Mouse (Mus musculus): ENCODE measurements at regions not wholly inside any gene's neighbourhood (a gene's known extent, or its start where the extent isn't known, plus 50 kb on each side); places are given as distances from the start of the nearest gene placed in this dataset.

- Histone ChIP-seq H3K4me3 (ENCODE audit: insufficient read depth, low read depth, low read length) (no peak overlapping the region), H3K79me2 (ENCODE audit: control insufficient read depth, insufficient read depth, low read length) (no peaks in the 10 kb centered on the region), H3K27ac (replicated peaks; ENCODE audit: insufficient read depth, low read depth, low read length) (no peak overlapping the region), H3K9ac (ENCODE audit: low read depth, low read length) (no peak overlapping the region), H3K4me1 (ENCODE audit: control insufficient read depth, insufficient read depth, low read length) (peaks cover 4% of the 10 kb centered on the region), H3K27me3 (ENCODE audit: control insufficient read depth, insufficient read depth, low read length) (no peaks in the 10 kb centered on the region), H3K36me3 (ENCODE audit: control insufficient read depth, insufficient read depth, low read length) (no peaks in the 10 kb centered on the region)
- DNase-seq (ENCODE audit: extremely low read depth, low read depth, low spot score), result no peak
- no peak for TF ChIP-seq POLR2A (IDR thresholded peaks at IDR 0.05; ENCODE audit: extremely low read depth, insufficient read depth, low read length)
- 34% methylated on average over 5 of the region's 5 CpGs for WGBS
Observed at GRCm38 (mm10) chr17:80834176-80834517, 105.9 kb upstream of the Map4k3 start.

GRCm38 (mm10) chr17:80833355-80834175 lies 105.3 kb upstream of the Map4k3 start:
- WGBS, result 21% methylated on average over 10 of the region's 10 CpGs

DNA sequence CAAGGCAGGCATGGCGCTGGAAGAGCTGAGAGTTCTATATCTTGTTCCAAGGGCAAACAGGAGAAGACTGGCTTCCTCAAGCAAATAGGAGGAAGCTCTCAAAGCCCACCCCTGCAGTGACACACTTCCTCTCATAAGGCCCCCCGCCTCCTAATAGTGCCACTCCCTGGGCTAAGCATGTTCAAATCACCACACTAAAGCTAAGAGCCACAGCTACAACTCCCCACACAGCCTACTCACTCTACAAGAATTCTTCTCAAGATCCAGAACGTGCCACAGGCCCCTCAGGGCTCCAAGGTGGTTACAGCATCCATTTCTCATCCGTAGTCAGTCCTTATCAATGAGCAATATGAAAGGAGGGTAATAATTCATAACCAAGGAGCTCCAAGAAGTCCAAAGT lies 103.4 kb upstream of the Map4k3 start:
- Histone ChIP-seq H3K79me2 (ENCODE audit: control insufficient read depth, insufficient read depth, low read length) (no peaks in the 10 kb centered on the region), H3K9ac (ENCODE audit: low read depth, low read length) (no peak overlapping the region), H3K36me3 (ENCODE audit: control insufficient read depth, insufficient read depth, low read length) (no peaks in the 10 kb centered on the region), H3K27me3 (ENCODE audit: control insufficient read depth, insufficient read depth, low read length) (no peaks in the 10 kb centered on the region), H3K4me3 (ENCODE audit: insufficient read depth, low read depth, low read length) (no peak overlapping the region), H3K27ac (replicated peaks; ENCODE audit: insufficient read depth, low read depth, low read length) (no peak overlapping the region), H3K4me1 (ENCODE audit: control insufficient read depth, insufficient read depth, low read length) (peaks cover 4% of the 10 kb centered on the region)
- TF ChIP-seq POLR2A (IDR thresholded peaks at IDR 0.05; ENCODE audit: extremely low read depth, insufficient read depth, low read length) (no peak), CTCF (IDR thresholded peaks at IDR 0.05; ENCODE audit: low read depth, low read length) (no peak)
- DNase-seq (ENCODE audit: extremely low read depth, low read depth, low spot score), result no peak
- 94% methylated on average over 4 of the region's 4 CpGs for whole genome bisulfite sequencing

More at GRCm38 (mm10) chr17:80833355-80834175, 105.3 kb upstream of the Map4k3 start:
- H3K36me3 ChIP-seq (ENCODE audit: control insufficient read depth, insufficient read depth, low read length), result no peaks in the 10 kb centered on the region
- H3K4me1 ChIP-seq (ENCODE audit: control insufficient read depth, insufficient read depth, low read length), result peaks cover 4% of the 10 kb centered on the region
- no peaks in the 10 kb centered on the region for H3K27me3 ChIP-seq (ENCODE audit: control insufficient read depth, insufficient read depth, low read length)
- no peak overlapping the region for H3K27ac ChIP-seq (replicated peaks; ENCODE audit: insufficient read depth, low read depth, low read length)
- no peaks in the 10 kb centered on the region for H3K79me2 ChIP-seq (ENCODE audit: control insufficient read depth, insufficient read depth, low read length)
- no peak overlapping the region for H3K9ac ChIP-seq (ENCODE audit: low read depth, low read length)
- TF ChIP-seq POLR2A (IDR thresholded peaks at IDR 0.05; ENCODE audit: extremely low read depth, insufficient read depth, low read length), result no peak
- no peak for TF ChIP-seq CTCF (IDR thresholded peaks at IDR 0.05; ENCODE audit: low read depth, low read length)
- DNase-seq (ENCODE audit: extremely low read depth, low read depth, low spot score), result peak; percentile 18
- no peak overlapping the region for H3K4me3 ChIP-seq (ENCODE audit: insufficient read depth, low read depth, low read length)

- Histone ChIP-seq H3K36me3 (ENCODE audit: control insufficient read depth, insufficient read depth, low read length) (no peaks in the 10 kb centered on the region), H3K9ac (ENCODE audit: low read depth, low read length) (no peak overlapping the region), H3K27me3 (ENCODE audit: control insufficient read depth, insufficient read depth, low read length) (no peaks in the 10 kb centered on the region), H3K4me3 (ENCODE audit: insufficient read depth, low read depth, low read length) (no peak overlapping the region), H3K27ac (replicated peaks; ENCODE audit: insufficient read depth, low read depth, low read length) (no peak overlapping the region), H3K79me2 (ENCODE audit: control insufficient read depth, insufficient read depth, low read length) (no peaks in the 10 kb centered on the region), H3K4me1 (ENCODE audit: control insufficient read depth, insufficient read depth, low read length) (peaks cover 6% of the 10 kb centered on the region)
- 19% methylated on average over 2 of the region's 2 CpGs for WGBS
- DNase-seq (ENCODE audit: extremely low read depth, low read depth, low spot score), result no peak
- TF ChIP-seq CTCF (IDR thresholded peaks at IDR 0.05; ENCODE audit: low read depth, low read length) (no peak), POLR2A (IDR thresholded peaks at IDR 0.05; ENCODE audit: extremely low read depth, insufficient read depth, low read length) (no peak)
Observed at GRCm38 (mm10) chr17:80827896-80828295, 99.6 kb upstream of the Map4k3 start.

DNA sequence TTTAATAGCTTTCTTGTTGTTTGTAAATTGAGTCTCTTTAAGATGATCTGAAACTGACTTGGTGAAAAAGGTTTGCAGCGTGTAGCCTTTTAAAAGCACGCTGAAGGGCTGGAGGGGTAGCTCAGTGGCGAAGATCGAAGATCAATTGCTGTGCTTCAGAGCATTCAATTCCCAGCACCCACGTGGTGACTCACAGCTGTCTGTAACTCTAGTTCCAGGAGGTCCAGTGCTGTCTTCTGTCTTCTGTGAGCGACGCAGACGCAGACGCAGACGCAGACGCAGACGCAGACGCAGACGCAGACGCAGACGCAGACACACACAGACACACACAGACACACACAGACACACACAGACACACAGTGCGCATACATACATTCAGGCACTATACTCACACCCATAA lies 99.1 kb upstream of the Map4k3 start:
- Histone ChIP-seq H3K9ac (ENCODE audit: low read depth, low read length) (no peak overlapping the region), H3K4me1 (ENCODE audit: control insufficient read depth, insufficient read depth, low read length) (peaks cover 6% of the 10 kb centered on the region), H3K27ac (replicated peaks; ENCODE audit: insufficient read depth, low read depth, low read length) (no peak overlapping the region), H3K27me3 (ENCODE audit: control insufficient read depth, insufficient read depth, low read length) (no peaks in the 10 kb centered on the region), H3K36me3 (ENCODE audit: control insufficient read depth, insufficient read depth, low read length) (no peaks in the 10 kb centered on the region), H3K79me2 (ENCODE audit: control insufficient read depth, insufficient read depth, low read length) (no peaks in the 10 kb centered on the region), H3K4me3 (ENCODE audit: insufficient read depth, low read depth, low read length) (no peak overlapping the region)
- TF ChIP-seq CTCF (IDR thresholded peaks at IDR 0.05; ENCODE audit: low read depth, low read length), result no peak
- TF ChIP-seq POLR2A (IDR thresholded peaks at IDR 0.05; ENCODE audit: extremely low read depth, insufficient read depth, low read length), result no peak
- 85% methylated on average over 17 of the region's 17 CpGs for WGBS
- no peak for DNase-seq (ENCODE audit: extremely low read depth, low read depth, low spot score)

- Histone ChIP-seq H3K27ac (replicated peaks; ENCODE audit: insufficient read depth, low read depth, low read length) (no peak overlapping the region), H3K4me3 (ENCODE audit: insufficient read depth, low read depth, low read length) (no peak overlapping the region), H3K79me2 (ENCODE audit: control insufficient read depth, insufficient read depth, low read length) (no peaks in the 10 kb centered on the region), H3K36me3 (ENCODE audit: control insufficient read depth, insufficient read depth, low read length) (no peaks in the 10 kb centered on the region), H3K9ac (ENCODE audit: low read depth, low read length) (no peak overlapping the region), H3K4me1 (ENCODE audit: control insufficient read depth, insufficient read depth, low read length) (peaks cover 6% of the 10 kb centered on the region), H3K27me3 (ENCODE audit: control insufficient read depth, insufficient read depth, low read length) (no peaks in the 10 kb centered on the region)
- WGBS, result 29% methylated on average over 12 of the region's 12 CpGs
- DNase-seq (ENCODE audit: extremely low read depth, low read depth, low spot score), result no peak
- TF ChIP-seq CTCF (IDR thresholded peaks at IDR 0.05; ENCODE audit: low read depth, low read length) (no peak), POLR2A (IDR thresholded peaks at IDR 0.05; ENCODE audit: extremely low read depth, insufficient read depth, low read length) (no peak)
Observed at GRCm38 (mm10) chr17:80825971-80826730, 97.9 kb upstream of the Map4k3 start.

Data from liver, adult 2 months (tissue).